Mouse (Mus musculus) lung, embryonic 16.5 days (tissue): ENCODE data around the gene Defb36. TPM values are rescaled to one million over a fixed set of nuclear protein-coding genes. Genes with fewer than 3 reads are reported as not detected.

Source experiments
- ATAC-seq: fragments of 200-750 bp; cut with Nextera tagmentation; 2 replicates; pipeline ENCODE4 v1.8.0; 2017; ENCODE audit warnings: low read depth, mild to moderate bottlenecking, moderate library complexity
- H3K27ac ChIP-seq: fragments of 300-500 bp; sonication (generic); 2 replicates; pipeline ENCODE4 v1.5.1; 2014; ENCODE audit warnings: mild to moderate bottlenecking, control low read depth, low read length
- H3K27me3 ChIP-seq: fragments of 300-500 bp; sonication (generic); 2 replicates; pipeline ENCODE4 v1.6.1; 2014; ENCODE audit warnings: low read depth, low read length, mixed read lengths; ENCODE audit not compliant: control insufficient read depth, insufficient read depth
- H3K36me3 ChIP-seq: fragments of 300-500 bp; sonication (generic); 2 replicates; pipeline ENCODE4 v1.6.1; 2014; ENCODE audit warnings: low read length; ENCODE audit not compliant: control insufficient read depth, insufficient read depth
- H3K4me1 ChIP-seq: fragments of 300-500 bp; sonication (generic); replicated peaks from 2 replicates; pipeline ENCODE4 v1.6.1; 2014; ENCODE audit warnings: low read length, mixed read lengths; ENCODE audit not compliant: control insufficient read depth, insufficient read depth
- H3K4me2 ChIP-seq: fragments of 300-500 bp; sonication (generic); 2 replicates; pipeline ENCODE4 v1.6.1; 2014; ENCODE audit warnings: low read depth, low read length, control low read depth
- H3K4me3 ChIP-seq: fragments of 300-500 bp; sonication (generic); 2 replicates; pipeline ENCODE4 v1.5.1; 2014; ENCODE audit warnings: mild to moderate bottlenecking, low read length, control low read depth
- H3K9ac ChIP-seq: fragments of 300-500 bp; sonication (generic); 2 replicates; pipeline ENCODE4 v1.6.1; 2014; ENCODE audit warnings: low read length, control low read depth
- H3K9me3 ChIP-seq: fragments of 300-500 bp; sonication (generic); 2 replicates; pipeline ENCODE4 v1.6.1; 2016; ENCODE audit warnings: low read length; ENCODE audit not compliant: control insufficient read depth
- WGBS: fragments of 180-500 bp; shearing (Covaris S2); extraction: QIAGEN DNeasy Blood & Tissue Kit; methylation state at CpG from one replicate; pipeline ENCODE4 v1.1.7; 2014; 5-methylcytosine and 5-hydroxymethylcytosine counted together
- polyA plus RNA-seq: library from polyadenylated mRNA; unstranded; fragments of >200 nt; fragmentation: Nextera tagmentation; extraction: Ambion mirVana; gene quantifications from 2 replicates; pipeline ENCODE4 v1.2.1, GENCODE M21; 2015

The Defb36 gene
- polyA plus RNA-seq, 1 experiment from 2014 or later: not detected

DNA sequence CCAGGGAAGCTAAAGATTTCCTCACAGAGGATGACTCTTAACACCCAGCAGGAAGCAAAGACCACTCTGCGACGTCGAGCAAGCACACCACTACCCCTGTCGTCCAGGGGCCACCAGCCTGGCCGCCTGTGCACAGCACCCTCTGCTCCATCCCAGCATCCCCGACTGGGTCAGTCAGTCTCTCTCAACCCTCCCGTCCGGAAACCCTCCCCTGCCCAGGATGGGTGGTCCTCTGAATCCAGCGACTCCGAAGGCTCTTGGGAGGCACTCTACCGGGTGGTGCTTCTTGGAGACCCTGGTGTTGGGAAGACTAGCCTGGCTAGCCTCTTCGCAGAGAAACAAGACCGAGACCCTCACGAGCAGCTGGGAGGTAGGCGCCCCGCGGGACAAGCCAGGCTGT, 23.9 kb downstream of the Defb36 start:
- Histone ChIP-seq H3K27ac (no peak overlapping the region), H3K36me3 (no peaks in the 10 kb centered on the region), H3K27me3 (peaks cover 32% of the 10 kb centered on the region), H3K4me2 (peak overlapping the region; percentile 80), H3K9me3 (no peaks in the 10 kb centered on the region), H3K4me1 (peaks cover 10% of the 10 kb centered on the region), H3K4me3 (no peak overlapping the region), H3K9ac (no peak overlapping the region)
- WGBS: 49% methylated on average over 17 of the region's 17 CpGs
- ATAC-seq: no peak

DNA sequence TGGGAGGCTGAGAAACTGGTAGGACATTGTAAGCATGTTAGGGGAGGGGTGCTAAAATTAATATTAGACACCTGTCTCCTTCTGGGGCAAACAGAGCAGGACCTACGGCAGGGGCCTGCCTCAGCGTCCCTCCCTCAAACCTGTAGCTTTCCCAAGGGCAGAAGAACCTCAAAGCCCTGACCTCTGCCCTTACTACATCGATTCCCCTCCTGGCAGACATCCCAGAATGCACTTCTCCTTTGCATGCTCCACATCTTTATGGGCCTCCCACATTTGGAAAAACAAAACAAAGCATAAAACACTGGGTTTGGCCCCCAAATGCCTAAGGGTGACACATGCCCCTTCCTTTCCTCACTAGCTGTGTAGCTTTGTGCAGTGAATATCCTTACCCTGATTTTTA, 25.1 kb downstream of the Defb36 start:
- no peak overlapping the region for H3K4me2 ChIP-seq
- H3K9ac ChIP-seq: no peak overlapping the region
- H3K27ac ChIP-seq: no peak overlapping the region
- no peak for ATAC-seq
- 46% methylated on average over 3 of the region's 3 CpGs for WGBS
- H3K4me1 ChIP-seq: peaks cover 15% of the 10 kb centered on the region
- peaks cover 32% of the 10 kb centered on the region for H3K27me3 ChIP-seq
- no peak overlapping the region for H3K4me3 ChIP-seq
- H3K36me3 ChIP-seq: no peaks in the 10 kb centered on the region
- no peaks in the 10 kb centered on the region for H3K9me3 ChIP-seq

DNA sequence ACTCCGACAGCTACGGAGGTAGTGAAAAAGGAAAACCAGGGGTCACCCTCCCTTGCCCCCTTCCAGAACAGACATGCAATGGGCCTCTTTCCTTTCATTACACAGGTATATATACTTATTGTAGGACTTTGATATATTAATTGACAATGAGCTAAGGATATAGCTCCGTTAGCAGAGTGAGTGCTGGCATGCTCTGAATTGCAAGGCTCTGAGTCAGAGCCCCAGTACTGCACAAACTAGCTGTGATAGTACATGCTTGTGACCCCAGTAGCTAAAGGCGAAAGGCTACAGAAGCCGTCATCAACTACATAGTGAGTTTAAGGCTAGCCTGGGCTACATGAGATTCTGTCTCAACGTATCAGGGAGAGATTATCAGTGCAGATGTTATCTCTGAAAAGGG, 25.8 kb downstream of the Defb36 start:
- Histone ChIP-seq H3K4me2 (no peak overlapping the region), H3K27ac (no peak overlapping the region), H3K27me3 (peaks cover 35% of the 10 kb centered on the region), H3K9me3 (no peaks in the 10 kb centered on the region), H3K4me1 (peaks cover 15% of the 10 kb centered on the region), H3K9ac (no peak overlapping the region), H3K36me3 (no peaks in the 10 kb centered on the region), H3K4me3 (no peak overlapping the region)
- no peak for ATAC-seq
- WGBS: 70% methylated on average over 6 of the region's 6 CpGs

DNA sequence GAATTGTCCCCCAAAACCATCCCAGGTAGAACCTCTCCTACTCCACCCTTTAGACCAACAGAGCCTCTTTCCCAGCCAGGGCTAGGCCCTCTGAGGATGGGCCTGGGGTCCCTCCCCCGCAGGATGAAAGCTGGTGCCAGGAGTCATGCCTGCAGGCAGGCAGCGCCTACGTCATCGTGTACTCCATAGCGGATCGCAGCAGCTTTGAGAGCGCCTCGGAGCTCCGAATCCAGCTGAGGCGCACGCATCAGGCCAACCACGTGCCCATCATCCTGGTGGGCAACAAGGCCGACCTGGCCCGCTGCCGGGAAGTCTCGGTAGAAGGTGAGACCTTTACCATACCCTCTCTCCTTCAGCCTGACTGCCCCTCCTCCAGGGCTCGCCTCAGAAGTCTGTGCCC, 29.2 kb downstream of the Defb36 start:
- Histone ChIP-seq H3K9me3 (no peaks in the 10 kb centered on the region), H3K27me3 (peaks cover 6% of the 10 kb centered on the region; the same call in 1 of the 2 replicates), H3K27ac (no peak overlapping the region), H3K4me2 (peak overlapping the region; percentile 15; the same call in 1 of the 2 replicates), H3K9ac (0 out of 2 replicates have a peak overlapping the region, but pooled peaks have one; percentile 6), H3K4me1 (peaks cover 20% of the 10 kb centered on the region), H3K36me3 (no peaks in the 10 kb centered on the region), H3K4me3 (no peak overlapping the region)
- no peak; the same call in 1 of the 2 replicates for ATAC-seq
- WGBS: 23% methylated on average over 17 of the region's 17 CpGs

DNA sequence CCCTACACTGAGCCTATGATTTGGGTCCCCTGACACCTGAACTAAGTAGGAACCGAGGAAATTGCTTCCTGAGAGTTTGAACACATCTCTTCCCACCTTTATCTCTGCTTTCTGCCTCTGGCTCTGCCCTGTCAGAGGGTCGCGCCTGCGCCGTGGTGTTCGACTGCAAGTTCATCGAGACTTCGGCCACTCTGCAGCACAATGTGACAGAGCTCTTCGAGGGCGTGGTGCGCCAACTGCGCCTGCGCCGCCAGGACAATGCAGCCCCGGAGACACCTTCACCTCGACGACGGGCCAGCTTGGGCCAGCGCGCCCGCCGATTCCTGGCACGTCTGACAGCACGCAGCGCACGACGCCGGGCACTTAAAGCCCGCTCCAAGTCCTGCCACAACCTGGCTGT, 30.2 kb downstream of the Defb36 start:
- no peak overlapping the region for H3K27ac ChIP-seq
- no peaks in the 10 kb centered on the region for H3K36me3 ChIP-seq
- no peak overlapping the region for H3K9ac ChIP-seq
- no peaks in the 10 kb centered on the region for H3K9me3 ChIP-seq
- no peak overlapping the region for H3K4me3 ChIP-seq
- no peak overlapping the region for H3K4me2 ChIP-seq
- peaks cover 3% of the 10 kb centered on the region; the same call in 1 of the 2 replicates for H3K27me3 ChIP-seq
- H3K4me1 ChIP-seq: peaks cover 20% of the 10 kb centered on the region
- 69% methylated on average over 29 of the region's 29 CpGs for WGBS
- ATAC-seq: no peak

DNA sequence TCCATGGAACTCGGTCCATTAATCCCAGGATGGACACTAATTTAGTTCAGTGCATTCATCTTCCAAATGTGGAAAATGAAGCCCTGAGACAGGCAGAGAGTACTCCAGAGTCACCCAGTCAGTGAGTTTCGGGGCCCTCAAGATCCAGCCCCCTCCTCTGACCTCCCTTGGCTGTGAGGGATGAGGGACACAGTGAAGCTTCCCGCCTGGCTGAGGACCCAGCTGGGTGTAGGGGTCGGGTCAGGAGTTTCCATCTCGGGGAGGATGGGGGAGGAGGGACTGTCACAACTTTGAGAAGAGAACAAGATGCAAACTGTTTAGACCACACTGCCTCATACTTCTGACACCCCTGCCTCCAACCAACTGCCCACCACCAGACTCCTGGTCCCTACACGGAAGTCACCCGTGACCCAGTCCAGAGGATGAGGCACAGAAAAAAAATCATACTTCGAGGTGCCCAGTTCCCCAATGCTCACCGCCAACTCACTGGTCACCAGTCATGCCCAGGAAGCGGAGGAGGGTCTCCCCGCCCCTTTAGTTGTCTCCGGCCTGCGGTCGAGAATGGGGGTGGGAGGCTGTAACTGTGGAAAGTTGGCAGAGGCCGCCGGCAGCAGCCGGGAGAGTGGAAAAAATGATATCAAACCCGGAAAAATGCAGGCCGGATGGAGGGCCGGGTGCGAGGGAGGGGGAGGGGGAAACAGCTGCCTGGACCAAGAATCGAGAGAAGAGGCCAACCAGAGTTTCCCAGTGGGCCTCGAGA, 32.3 kb downstream of the Defb36 start:
- Histone ChIP-seq H3K27ac (peak overlapping the region; percentile 94), H3K4me1 (peaks cover 24% of the 10 kb centered on the region), H3K4me2 (peak overlapping the region; percentile 39), H3K9ac (peak overlapping the region; percentile 39), H3K27me3 (peaks cover 3% of the 10 kb centered on the region; the same call in 1 of the 2 replicates), H3K4me3 (0 out of 2 replicates have a peak overlapping the region, but pooled peaks have one; percentile 7), H3K9me3 (no peaks in the 10 kb centered on the region), H3K36me3 (no peaks in the 10 kb centered on the region)
- WGBS: 43% methylated on average over 23 of the region's 23 CpGs
- ATAC-seq: peak; percentile 92

DNA sequence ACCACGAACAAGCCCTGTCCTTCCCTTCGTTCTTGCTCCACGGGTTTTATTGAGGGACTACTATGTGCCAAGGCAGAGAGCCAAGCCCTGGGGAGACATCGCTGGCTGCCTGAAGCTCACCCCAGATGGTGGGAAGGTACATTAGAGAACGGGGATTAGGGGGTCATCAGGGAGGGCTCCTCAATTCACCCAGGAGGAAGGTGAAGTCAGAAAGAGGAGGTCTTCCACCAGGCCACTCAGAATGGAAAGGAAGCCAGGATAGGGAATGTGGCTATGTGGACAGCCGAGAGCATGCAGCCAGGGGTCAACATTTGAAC, 32.8 kb downstream of the Defb36 start:
- H3K4me3 ChIP-seq: no peak overlapping the region
- no peak for ATAC-seq
- H3K36me3 ChIP-seq: no peaks in the 10 kb centered on the region
- peak overlapping the region; percentile 36; the same call in 1 of the 2 replicates for H3K9ac ChIP-seq
- 0 out of 2 replicates have a peak overlapping the region, but pooled peaks have one; percentile 39 for H3K4me2 ChIP-seq
- 39% methylated on average over 6 of the region's 6 CpGs for WGBS
- no peaks in the 10 kb centered on the region for H3K9me3 ChIP-seq
- peak overlapping the region; percentile 94 for H3K27ac ChIP-seq
- H3K4me1 ChIP-seq: peaks cover 24% of the 10 kb centered on the region
- H3K27me3 ChIP-seq: peaks cover 3% of the 10 kb centered on the region; the same call in 1 of the 2 replicates

DNA sequence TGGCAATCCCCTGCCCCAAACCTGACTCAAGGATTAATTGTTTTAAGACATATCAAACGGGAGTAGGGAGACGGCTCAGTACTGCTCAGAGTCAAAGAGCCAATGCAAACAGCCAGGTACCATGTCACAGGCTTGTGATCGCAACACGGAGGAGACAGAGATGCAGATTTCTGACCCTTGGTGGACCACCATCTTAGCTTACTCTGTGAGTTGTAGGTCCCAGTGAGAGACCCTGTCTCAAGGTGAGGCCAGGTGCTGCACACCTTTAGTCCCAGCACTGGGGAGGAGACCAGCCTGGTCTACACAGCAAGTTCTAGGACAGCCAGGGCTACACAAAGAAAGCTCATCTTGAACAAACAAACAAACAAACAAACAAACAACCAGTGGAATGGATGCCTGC, 33.3 kb downstream of the Defb36 start:
- Histone ChIP-seq H3K27ac (peak overlapping the region; percentile 94), H3K4me2 (no peak overlapping the region), H3K4me3 (no peak overlapping the region), H3K36me3 (no peaks in the 10 kb centered on the region), H3K27me3 (peaks cover 3% of the 10 kb centered on the region; the same call in 1 of the 2 replicates), H3K9me3 (no peaks in the 10 kb centered on the region), H3K4me1 (peaks cover 24% of the 10 kb centered on the region), H3K9ac (no peak overlapping the region)
- no peak for ATAC-seq
- WGBS: 79% methylated on average over 4 of the region's 4 CpGs

DNA sequence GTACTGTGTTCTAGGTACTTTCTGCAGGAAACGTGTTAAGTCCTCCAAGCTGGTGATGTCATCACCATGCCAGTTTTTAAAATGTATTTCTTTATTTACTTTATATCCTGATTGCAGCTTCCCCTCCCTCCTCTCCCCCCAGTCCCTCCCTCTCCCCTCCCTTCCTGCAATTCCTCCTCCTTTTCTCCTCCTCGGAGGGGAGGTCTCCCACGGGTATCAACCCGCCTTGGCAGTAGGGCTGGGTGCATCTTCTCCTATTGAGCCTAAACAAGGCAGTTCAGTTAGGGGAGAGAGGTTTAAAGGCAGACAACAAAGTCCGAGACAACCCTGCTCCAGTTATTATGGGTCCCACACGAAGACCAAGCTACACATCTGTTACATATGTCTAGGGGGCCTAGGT, 34.7 kb downstream of the Defb36 start:
- H3K4me2 ChIP-seq: no peak overlapping the region
- peak overlapping the region; percentile 41 for H3K27ac ChIP-seq
- peaks cover 15% of the 10 kb centered on the region for H3K4me1 ChIP-seq
- WGBS: 42% methylated on average over 6 of the region's 6 CpGs
- peaks cover 3% of the 10 kb centered on the region; the same call in 1 of the 2 replicates for H3K27me3 ChIP-seq
- H3K4me3 ChIP-seq: no peak overlapping the region
- ATAC-seq: no peak
- H3K9ac ChIP-seq: no peak overlapping the region
- no peaks in the 10 kb centered on the region for H3K9me3 ChIP-seq
- H3K36me3 ChIP-seq: no peaks in the 10 kb centered on the region
